Mouse (Mus musculus): ENCODE results near the gene Spout1. TPM values are rescaled to one million over a fixed set of nuclear protein-coding genes. Genes with fewer than 3 reads are reported as not detected.
A peak's percentile ranks its signal among the peaks of the same experiment; 100 is the strongest.
"Not testable (repeated sequence)": the region's sequence is repeated elsewhere in the genome, so short reads cannot be mapped to it uniquely, and the experiment has no call there.

The Spout1 gene
- polyA plus RNA-seq, 1 experiment from 2014 or later = 70.8 TPM

DNA sequence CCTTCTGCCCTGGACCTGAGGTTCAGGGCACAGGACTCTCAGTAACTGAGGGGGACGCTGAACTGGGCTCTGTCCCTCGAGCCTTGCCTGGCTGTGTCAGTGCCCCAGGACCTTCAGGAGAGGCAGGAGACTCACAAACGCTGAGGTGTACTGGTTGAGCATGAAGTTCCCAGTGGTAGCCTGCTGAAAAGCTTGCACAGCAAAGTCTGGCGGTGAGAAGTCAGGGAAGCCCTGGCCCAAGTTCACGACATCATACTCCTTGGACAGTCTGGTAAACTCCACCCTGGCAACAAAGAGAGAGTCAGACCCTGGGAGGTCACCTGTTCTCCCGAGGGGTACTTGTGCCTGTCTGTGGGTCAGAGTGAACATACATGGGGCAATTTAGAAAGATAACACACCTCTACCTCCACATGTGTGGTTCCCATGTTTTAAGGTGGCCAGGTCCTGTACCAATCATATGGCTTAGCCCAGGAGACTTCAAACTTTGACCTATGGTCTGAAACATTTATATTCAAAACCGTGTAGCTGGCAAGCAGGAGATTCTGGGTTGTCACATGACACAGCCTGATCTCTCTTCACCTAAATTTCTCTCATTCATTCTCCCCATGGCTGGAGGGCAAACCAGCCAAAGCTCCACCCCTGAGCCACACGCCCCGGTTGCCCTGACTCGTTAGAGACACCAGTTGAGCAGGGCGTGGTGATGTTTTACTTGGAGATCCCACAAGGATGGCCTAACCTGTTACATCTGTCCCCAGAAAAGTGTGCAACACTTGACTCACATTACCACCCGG, 13.7 kb upstream of the Spout1 start:
- Histone ChIP-seq H3K27ac (ENCODE audit: low read depth, low read length) (no peak overlapping the region), H3K27me3 (ENCODE audit: control insufficient read depth, insufficient read depth, low read length) (no peaks in the 10 kb centered on the region), H3K9me3 (ENCODE audit: control insufficient read depth, low read length) (no peaks in the 10 kb centered on the region), H3K4me1 (ENCODE audit: control insufficient read depth, insufficient read depth, low read length) (no peaks in the 10 kb centered on the region), H3K4me2 (ENCODE audit: low read depth) (no peak overlapping the region), H3K4me3 (ENCODE audit: low read depth, low read length) (no peak overlapping the region), H3K9ac (ENCODE audit: low read length) (no peak overlapping the region), H3K36me3 (ENCODE audit: control insufficient read depth, insufficient read depth, low read length) (no peaks in the 10 kb centered on the region)
- 89% methylated on average over 12 of the region's 12 CpGs for WGBS
- DNase-seq (ENCODE audit: low spot score) = no peak
- ATAC-seq (ENCODE audit: insufficient read depth, low FRiP score, low TSS enrichment) = no peak

DNA sequence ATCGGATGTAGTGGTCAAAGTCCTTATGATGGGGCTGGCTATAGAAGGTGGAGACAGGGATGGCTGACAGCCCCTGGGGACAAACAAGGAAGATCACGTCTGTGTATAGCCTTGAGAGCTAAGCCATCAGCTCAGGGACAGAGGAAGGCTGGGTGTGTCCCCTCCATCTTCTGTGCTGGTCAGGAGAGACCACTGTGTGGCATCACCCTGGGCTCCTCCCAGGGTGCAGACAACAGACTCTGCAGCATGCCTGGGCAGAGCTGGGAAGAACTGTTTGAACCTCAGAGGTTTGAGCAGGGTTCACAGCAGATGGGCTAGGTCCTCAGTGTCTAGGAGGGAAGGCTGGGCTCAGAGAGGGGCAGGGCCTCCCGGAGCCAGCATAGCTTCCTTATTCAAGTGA, 7.4 kb upstream of the Spout1 start:
- H3K27ac ChIP-seq (ENCODE audit: low read depth, low read length) = no peak overlapping the region
- H3K27me3 ChIP-seq (ENCODE audit: control insufficient read depth, insufficient read depth, low read length) = no peaks in the 10 kb centered on the region
- no peaks in the 10 kb centered on the region for H3K36me3 ChIP-seq (ENCODE audit: control insufficient read depth, insufficient read depth, low read length)
- 85% methylated on average over 3 of the region's 3 CpGs for WGBS
- no peak overlapping the region for H3K4me3 ChIP-seq (ENCODE audit: low read depth, low read length)
- H3K9ac ChIP-seq (ENCODE audit: low read length) = no peak overlapping the region
- H3K4me2 ChIP-seq (ENCODE audit: low read depth) = no peak overlapping the region
- ATAC-seq (ENCODE audit: insufficient read depth, low FRiP score, low TSS enrichment) (no peak), DNase-seq (ENCODE audit: low spot score) (no peak)
- H3K9me3 ChIP-seq (ENCODE audit: control insufficient read depth, low read length) = no peaks in the 10 kb centered on the region
- H3K4me1 ChIP-seq (ENCODE audit: control insufficient read depth, insufficient read depth, low read length) = no peaks in the 10 kb centered on the region

DNA sequence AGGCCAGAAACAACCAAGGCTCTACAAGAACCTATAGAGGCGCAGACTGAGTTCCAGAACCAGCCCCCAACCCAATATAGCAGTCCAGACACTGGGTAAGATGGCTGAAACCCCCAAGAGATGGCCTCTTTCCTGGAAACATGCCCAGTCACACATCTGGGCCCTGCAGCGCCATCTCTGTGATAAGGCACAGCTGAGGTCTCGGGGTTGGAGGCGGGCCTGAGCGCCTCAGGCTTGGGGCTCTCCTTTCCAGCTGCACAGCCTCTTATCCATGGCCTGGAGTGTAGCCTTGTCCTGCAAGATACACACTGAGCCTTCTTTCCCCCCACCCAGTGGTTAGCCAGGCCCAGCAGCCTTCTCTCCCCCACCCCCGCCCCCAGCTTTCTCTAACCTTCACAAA, 7.0 kb upstream of the Spout1 start:
- Histone ChIP-seq H3K4me3 (ENCODE audit: low read depth, low read length) (no peak overlapping the region), H3K9me3 (ENCODE audit: control insufficient read depth, low read length) (no peaks in the 10 kb centered on the region), H3K4me1 (ENCODE audit: control insufficient read depth, insufficient read depth, low read length) (no peaks in the 10 kb centered on the region), H3K9ac (ENCODE audit: low read length) (no peak overlapping the region), H3K27ac (ENCODE audit: low read depth, low read length) (no peak overlapping the region), H3K4me2 (ENCODE audit: low read depth) (no peak overlapping the region), H3K27me3 (ENCODE audit: control insufficient read depth, insufficient read depth, low read length) (no peaks in the 10 kb centered on the region), H3K36me3 (ENCODE audit: control insufficient read depth, insufficient read depth, low read length) (no peaks in the 10 kb centered on the region)
- WGBS = 92% methylated on average over 6 of the region's 6 CpGs
- ATAC-seq (ENCODE audit: insufficient read depth, low FRiP score, low TSS enrichment) = no peak
- DNase-seq (ENCODE audit: low spot score) = no peak

DNA sequence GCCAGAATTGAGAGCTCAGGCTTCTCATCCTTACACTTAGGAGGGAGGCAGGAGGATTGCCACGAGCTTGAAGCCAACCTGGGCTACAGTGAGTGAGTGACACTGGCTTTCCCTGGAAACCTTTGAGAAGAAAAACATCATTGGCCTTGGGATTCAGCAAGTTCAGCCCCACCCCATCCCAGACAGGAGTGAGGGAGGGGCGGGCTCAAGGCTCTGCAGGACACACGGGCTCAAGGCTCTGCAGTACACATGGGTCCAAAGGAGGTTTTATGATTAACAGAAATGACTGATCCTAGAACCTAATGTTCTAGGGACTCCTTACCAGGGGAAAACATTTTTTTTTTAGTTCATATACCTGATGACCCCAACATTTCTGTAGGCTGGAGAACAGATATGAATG, 5.5 kb upstream of the Spout1 start:
- no peaks in the 10 kb centered on the region for H3K4me1 ChIP-seq (ENCODE audit: control insufficient read depth, insufficient read depth, low read length)
- H3K27me3 ChIP-seq (ENCODE audit: control insufficient read depth, insufficient read depth, low read length) = no peaks in the 10 kb centered on the region
- H3K9me3 ChIP-seq (ENCODE audit: control insufficient read depth, low read length) = no peaks in the 10 kb centered on the region
- H3K27ac ChIP-seq (ENCODE audit: low read depth, low read length) = no peak overlapping the region
- WGBS = 79% methylated on average over 3 of the region's 3 CpGs
- no peaks in the 10 kb centered on the region for H3K36me3 ChIP-seq (ENCODE audit: control insufficient read depth, insufficient read depth, low read length)
- H3K4me3 ChIP-seq (ENCODE audit: low read depth, low read length) = no peak overlapping the region
- H3K4me2 ChIP-seq (ENCODE audit: low read depth) = no peak overlapping the region
- ATAC-seq (ENCODE audit: insufficient read depth, low FRiP score, low TSS enrichment) = no peak
- DNase-seq (ENCODE audit: low spot score) = no peak
- H3K9ac ChIP-seq (ENCODE audit: low read length) = no peak overlapping the region

DNA sequence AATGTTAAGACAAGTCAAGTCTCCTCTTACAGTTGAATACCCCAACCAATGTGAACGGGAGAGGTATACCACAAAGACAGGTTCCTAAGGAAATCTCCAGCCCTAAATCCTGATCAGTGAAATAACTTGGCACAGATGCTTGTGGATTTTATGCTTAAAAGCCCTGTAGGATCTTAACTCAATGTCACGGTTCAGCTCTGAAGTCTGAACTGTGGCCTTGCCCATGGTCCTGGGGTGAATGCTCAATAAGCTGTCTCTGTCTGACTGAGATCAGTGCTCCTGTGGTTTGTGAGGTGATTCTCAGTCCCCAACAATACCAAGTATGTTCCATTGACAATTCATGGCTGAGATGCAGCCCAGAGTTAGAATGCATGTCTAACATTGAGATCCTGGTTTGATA, 4.2 kb upstream of the Spout1 start:
- no peak for DNase-seq (ENCODE audit: low spot score)
- 89% methylated on average over 2 of the region's 2 CpGs for WGBS
- Histone ChIP-seq H3K9ac (ENCODE audit: low read length) (no peak overlapping the region), H3K4me3 (ENCODE audit: low read depth, low read length) (no peak overlapping the region), H3K4me1 (ENCODE audit: control insufficient read depth, insufficient read depth, low read length) (peaks cover 4% of the 10 kb centered on the region), H3K36me3 (ENCODE audit: control insufficient read depth, insufficient read depth, low read length) (no peaks in the 10 kb centered on the region), H3K4me2 (ENCODE audit: low read depth) (no peak overlapping the region), H3K27me3 (ENCODE audit: control insufficient read depth, insufficient read depth, low read length) (no peaks in the 10 kb centered on the region), H3K27ac (ENCODE audit: low read depth, low read length) (no peak overlapping the region), H3K9me3 (ENCODE audit: control insufficient read depth, low read length) (no peaks in the 10 kb centered on the region)
- ATAC-seq (ENCODE audit: insufficient read depth, low FRiP score, low TSS enrichment) = no peak

DNA sequence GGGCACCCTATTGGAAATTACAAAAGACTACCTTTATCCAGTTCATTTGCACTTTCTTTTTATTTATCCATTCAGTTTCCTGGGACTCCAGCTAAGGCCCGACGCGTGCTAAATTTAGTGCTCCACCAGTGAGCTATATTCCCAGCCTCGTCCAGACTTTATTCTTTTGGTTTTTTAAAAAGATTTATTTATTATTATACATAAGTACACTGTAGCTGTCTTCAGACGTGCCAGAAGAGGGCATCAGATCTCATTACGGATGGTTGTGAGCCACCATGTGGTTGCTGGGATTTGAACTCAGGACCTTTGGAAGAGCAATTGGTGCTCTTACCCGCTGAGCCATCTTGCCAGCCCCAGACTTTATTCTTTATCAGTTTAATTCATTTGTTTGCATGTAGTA, 452 bp upstream of the Spout1 start:
- Histone ChIP-seq H3K36me3 (ENCODE audit: control insufficient read depth, insufficient read depth, low read length) (peaks cover 14% of the 10 kb centered on the region), H3K4me3 (ENCODE audit: low read depth, low read length) (peak overlapping the region; percentile 68; the same call in 1 of the 2 replicates), H3K4me2 (ENCODE audit: low read depth) (peak overlapping the region; percentile 70)
- ATAC-seq (ENCODE audit: insufficient read depth, low FRiP score, low TSS enrichment); H3K9me3 ChIP-seq (ENCODE audit: control insufficient read depth, low read length); H3K9ac ChIP-seq (ENCODE audit: low read length); H3K27ac ChIP-seq (ENCODE audit: low read depth, low read length); DNase-seq (ENCODE audit: low spot score); H3K27me3 ChIP-seq (ENCODE audit: control insufficient read depth, insufficient read depth, low read length); H3K4me1 ChIP-seq (ENCODE audit: control insufficient read depth, insufficient read depth, low read length): not testable (repeated sequence)
- 52% methylated on average over 7 of the region's 7 CpGs for WGBS

DNA sequence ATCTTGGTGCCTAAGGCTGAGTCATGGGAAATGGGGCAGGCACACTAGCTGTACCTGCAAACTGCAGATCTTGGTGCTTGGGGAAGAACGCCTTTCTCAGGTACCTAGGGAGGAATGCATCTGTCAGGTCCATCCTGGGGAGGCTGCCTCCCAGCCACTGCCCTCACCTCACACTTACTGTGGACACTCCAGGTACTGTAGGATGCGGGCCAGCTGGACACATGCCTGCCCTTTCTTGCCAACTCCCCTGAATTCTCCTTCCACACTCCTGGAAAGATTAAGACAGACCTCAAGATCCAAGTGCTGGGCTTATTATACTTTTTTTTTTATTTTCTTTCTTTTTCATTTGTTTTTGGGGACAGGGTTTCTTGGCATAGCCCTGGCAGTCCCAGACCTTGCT, 1.7 kb downstream of the Spout1 start:
- DNase-seq (ENCODE audit: low spot score) (no peak), ATAC-seq (ENCODE audit: insufficient read depth, low FRiP score, low TSS enrichment) (no peak)
- peaks cover 18% of the 10 kb centered on the region for H3K36me3 ChIP-seq (ENCODE audit: control insufficient read depth, insufficient read depth, low read length)
- H3K4me1 ChIP-seq (ENCODE audit: control insufficient read depth, insufficient read depth, low read length) = peaks cover 6% of the 10 kb centered on the region
- WGBS = 89% methylated on average over 2 of the region's 2 CpGs
- no peaks in the 10 kb centered on the region for H3K9me3 ChIP-seq (ENCODE audit: control insufficient read depth, low read length)
- no peak overlapping the region for H3K27ac ChIP-seq (ENCODE audit: low read depth, low read length)
- no peak overlapping the region for H3K4me2 ChIP-seq (ENCODE audit: low read depth)
- no peaks in the 10 kb centered on the region for H3K27me3 ChIP-seq (ENCODE audit: control insufficient read depth, insufficient read depth, low read length)
- no peak overlapping the region for H3K4me3 ChIP-seq (ENCODE audit: low read depth, low read length)
- H3K9ac ChIP-seq (ENCODE audit: low read length) = no peak overlapping the region

DNA sequence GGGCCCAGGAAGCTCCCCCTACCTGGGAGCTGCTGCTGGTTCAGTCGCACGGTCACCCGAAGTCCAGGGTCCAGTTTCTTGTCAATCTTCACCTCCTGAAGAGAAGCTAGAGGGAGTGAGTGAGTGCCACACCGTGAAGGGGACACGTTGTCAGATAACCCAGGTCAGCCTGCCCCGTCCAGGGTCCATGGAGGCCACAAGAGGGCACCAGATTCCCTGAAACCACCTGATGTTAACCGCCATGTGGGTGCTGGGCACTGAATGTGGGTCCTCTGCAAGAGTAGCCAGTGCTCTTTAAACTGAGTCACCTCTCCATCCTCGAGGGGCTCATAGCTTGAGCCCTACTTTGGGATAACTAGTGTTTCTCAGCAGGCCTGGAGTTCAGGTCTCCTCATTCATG, 2.4 kb downstream of the Spout1 start:
- H3K4me1 ChIP-seq (ENCODE audit: control insufficient read depth, insufficient read depth, low read length) = peaks cover 6% of the 10 kb centered on the region
- ATAC-seq (ENCODE audit: insufficient read depth, low FRiP score, low TSS enrichment) (no peak), DNase-seq (ENCODE audit: low spot score) (no peak)
- no peaks in the 10 kb centered on the region for H3K9me3 ChIP-seq (ENCODE audit: control insufficient read depth, low read length)
- H3K27me3 ChIP-seq (ENCODE audit: control insufficient read depth, insufficient read depth, low read length) = no peaks in the 10 kb centered on the region
- H3K36me3 ChIP-seq (ENCODE audit: control insufficient read depth, insufficient read depth, low read length) = peaks cover 18% of the 10 kb centered on the region
- WGBS = 91% methylated on average over 8 of the region's 8 CpGs
- H3K4me2 ChIP-seq (ENCODE audit: low read depth) = no peak overlapping the region
- H3K27ac ChIP-seq (ENCODE audit: low read depth, low read length) = no peak overlapping the region
- H3K4me3 ChIP-seq (ENCODE audit: low read depth, low read length) = no peak overlapping the region
- no peak overlapping the region for H3K9ac ChIP-seq (ENCODE audit: low read length)

DNA sequence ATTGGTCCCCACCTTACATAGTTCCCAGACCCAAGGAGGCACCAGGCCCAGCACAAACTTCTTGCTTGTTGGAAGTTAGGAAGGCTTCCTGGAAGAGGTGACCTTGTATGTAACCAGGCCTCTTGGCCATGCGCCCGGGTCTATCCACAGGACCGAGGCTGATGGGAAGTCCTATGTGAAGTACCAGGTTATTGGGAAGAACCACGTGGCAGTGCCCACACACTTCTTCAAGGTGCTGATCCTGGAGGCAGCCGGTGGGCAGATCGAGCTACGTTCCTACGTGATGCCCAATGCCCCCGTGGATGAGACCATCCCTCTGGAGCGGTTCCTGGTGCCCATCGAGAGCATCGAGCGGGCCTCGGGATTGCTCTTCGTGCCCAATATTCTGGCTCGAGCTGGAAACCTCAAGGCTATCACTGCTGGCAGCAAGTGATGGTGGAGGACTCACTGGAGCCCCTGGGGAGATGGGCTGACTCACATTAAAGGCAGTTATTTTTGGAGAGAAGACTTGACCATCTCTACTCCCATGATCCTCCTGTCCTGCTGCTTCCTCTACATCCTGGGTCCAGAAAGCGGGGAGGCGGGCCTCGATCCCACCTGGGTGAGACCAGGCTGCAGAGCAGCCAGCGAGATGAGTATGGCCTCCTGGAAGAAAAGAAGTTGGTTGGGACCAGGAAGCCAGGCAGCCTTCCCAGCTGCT, 4.6 kb downstream of the Spout1 start:
- H3K4me1 ChIP-seq (ENCODE audit: control insufficient read depth, insufficient read depth, low read length) = peaks cover 6% of the 10 kb centered on the region
- DNase-seq (ENCODE audit: low spot score) = no peak
- no peak overlapping the region for H3K27ac ChIP-seq (ENCODE audit: low read depth, low read length)
- no peaks in the 10 kb centered on the region for H3K27me3 ChIP-seq (ENCODE audit: control insufficient read depth, insufficient read depth, low read length)
- no peak for ATAC-seq (ENCODE audit: insufficient read depth, low FRiP score, low TSS enrichment)
- 95% methylated on average over 20 of the region's 20 CpGs for WGBS
- H3K4me2 ChIP-seq (ENCODE audit: low read depth) = no peak overlapping the region
- H3K9ac ChIP-seq (ENCODE audit: low read length) = no peak overlapping the region
- no peaks in the 10 kb centered on the region for H3K9me3 ChIP-seq (ENCODE audit: control insufficient read depth, low read length)
- peaks cover 18% of the 10 kb centered on the region for H3K36me3 ChIP-seq (ENCODE audit: control insufficient read depth, insufficient read depth, low read length)
- no peak overlapping the region for H3K4me3 ChIP-seq (ENCODE audit: low read depth, low read length)

Data from neural tube, embryonic 11.5 days (tissue).